Mouse (Mus musculus) neural tube, embryonic 11.5 days (tissue): ENCODE results near the gene Gm49340. TPM values are rescaled to one million over a fixed set of nuclear protein-coding genes. Genes with fewer than 3 reads are reported as not detected.

ENCODE experiments used
- ATAC-seq: fragments of 200-750 bp; cut with Nextera tagmentation; 2 replicates; pipeline ENCODE4 v1.8.0; 2017; ENCODE audit warnings: moderate number of reproducible peaks, mild to moderate bottlenecking, moderate TSS enrichment, moderate library complexity; ENCODE audit not compliant: insufficient read depth, low FRiP score, low TSS enrichment
- DNase-seq: peaks from one replicate; pipeline ENCODE4 v3.0.0-alpha.2; 2015; ENCODE audit warnings: low spot score
- H3K27ac ChIP-seq: fragments of 300-500 bp; sonication (generic); 2 replicates; pipeline ENCODE4 v1.5.1; 2014; ENCODE audit warnings: low read depth, mild to moderate bottlenecking, low read length
- H3K27me3 ChIP-seq: fragments of 300-500 bp; sonication (generic); 2 replicates; pipeline ENCODE4 v1.6.1; 2014; ENCODE audit warnings: mild to moderate bottlenecking, low read length, mixed read lengths; ENCODE audit not compliant: control insufficient read depth, insufficient read depth
- H3K36me3 ChIP-seq: fragments of 300-500 bp; sonication (generic); 2 replicates; pipeline ENCODE4 v1.6.1; 2014; ENCODE audit warnings: mild to moderate bottlenecking, low read length, moderate library complexity, mixed read lengths; ENCODE audit not compliant: control insufficient read depth, insufficient read depth
- H3K4me1 ChIP-seq: fragments of 300-500 bp; sonication (generic); 2 replicates; pipeline ENCODE4 v1.6.1; 2014; ENCODE audit warnings: low read length, mixed read lengths; ENCODE audit not compliant: control insufficient read depth, insufficient read depth
- H3K4me2 ChIP-seq: fragments of 300-500 bp; sonication (generic); 2 replicates; pipeline ENCODE4 v1.6.1; 2014; ENCODE audit warnings: low read depth, mild to moderate bottlenecking, moderate library complexity
- H3K4me3 ChIP-seq: fragments of 300-500 bp; sonication (generic); 2 replicates; pipeline ENCODE4 v1.5.1; 2014; ENCODE audit warnings: low read depth, low read length
- H3K9ac ChIP-seq: fragments of 300-500 bp; sonication (generic); 2 replicates; pipeline ENCODE4 v1.6.1; 2014; ENCODE audit warnings: mild to moderate bottlenecking, low read length
- H3K9me3 ChIP-seq: fragments of 300-500 bp; sonication (generic); 2 replicates; pipeline ENCODE4 v1.6.1; 2016; ENCODE audit warnings: low read length; ENCODE audit not compliant: control insufficient read depth
- WGBS: fragments of 180-500 bp; shearing (Covaris S2); extraction: QIAGEN DNeasy Blood & Tissue Kit; methylation state at CpG from one replicate; pipeline ENCODE4 v1.1.7; 2014; 5-methylcytosine and 5-hydroxymethylcytosine counted together
- polyA plus RNA-seq: library from polyadenylated mRNA; unstranded; fragments of >200 nt; fragmentation: Nextera tagmentation; extraction: Ambion mirVana; gene quantifications from 2 replicates; pipeline ENCODE4 v1.2.1, GENCODE M21; 2014

Gene Gm49340
- not detected in 2 replicates for polyA plus RNA-seq

- Histone ChIP-seq H3K9ac (no peak within 1 kb of the TSS), H3K27ac (no peak within 1 kb of the TSS), H3K4me3 (no peak within 1 kb of the TSS), H3K27me3 (no peaks in the 10 kb centered on the region), H3K4me2 (no peak within 1 kb of the TSS), H3K4me1 (no peaks in the 10 kb centered on the region), H3K9me3 (no peaks in the 10 kb centered on the region), H3K36me3 (no peaks in the 10 kb centered on the region)
- no peak for DNase-seq
- 85% methylated on average over 27 of the region's 27 CpGs for WGBS
- no peak for ATAC-seq
Measured at GRCm38 (mm10) chr11:73329442-73329841, at the start of gene Gm49340, which contains the start of the genes Aspa and Spata22. Gm49340 (plus strand) TSS chr11:73329741. Aspa (minus strand) TSS chr11:73329596. Spata22 (plus strand) TSS chr11:73329741.

- Histone ChIP-seq H3K4me2 (no peak overlapping the region), H3K9ac (no peak overlapping the region), H3K9me3 (no peaks in the 10 kb centered on the region), H3K4me1 (no peaks in the 10 kb centered on the region), H3K4me3 (no peak overlapping the region), H3K27ac (no peak overlapping the region), H3K27me3 (no peaks in the 10 kb centered on the region), H3K36me3 (no peaks in the 10 kb centered on the region)
- peak; percentile 18 for DNase-seq
- no peak for ATAC-seq
- WGBS: 49% methylated on average over 5 of the region's 5 CpGs
Measured at GRCm38 (mm10) chr11:73280710-73281109, 48.8 kb upstream of the Gm49340 start.

GRCm38 (mm10) chr11:73281528-73282027 lies 48.0 kb upstream of the Gm49340 start:
- H3K9me3 ChIP-seq: no peaks in the 10 kb centered on the region
- DNase-seq: peak; percentile 63
- H3K4me1 ChIP-seq: no peaks in the 10 kb centered on the region
- H3K27me3 ChIP-seq: no peaks in the 10 kb centered on the region
- H3K4me2 ChIP-seq: peak overlapping the region; percentile 30
- H3K27ac ChIP-seq: no peak overlapping the region
- no peaks in the 10 kb centered on the region for H3K36me3 ChIP-seq
- ATAC-seq: peak; percentile 72
- 4% methylated on average over 16 of the region's 16 CpGs for WGBS
- H3K9ac ChIP-seq: 0 out of 2 replicates have a peak overlapping the region, but pooled peaks have one; percentile 5
- H3K4me3 ChIP-seq: peak overlapping the region; percentile 12; the same call in 1 of the 2 replicates

GRCm38 (mm10) chr11:73283369-73283768 lies 46.2 kb upstream of the Gm49340 start:
- no peak overlapping the region for H3K27ac ChIP-seq
- ATAC-seq (no peak), DNase-seq (no peak)
- H3K9me3 ChIP-seq: no peaks in the 10 kb centered on the region
- H3K4me3 ChIP-seq: no peak overlapping the region
- H3K36me3 ChIP-seq: no peaks in the 10 kb centered on the region
- 81% methylated on average over 9 of the region's 9 CpGs for WGBS
- no peak overlapping the region for H3K4me2 ChIP-seq
- H3K27me3 ChIP-seq: no peaks in the 10 kb centered on the region
- H3K9ac ChIP-seq: no peak overlapping the region
- H3K4me1 ChIP-seq: no peaks in the 10 kb centered on the region

DNA sequence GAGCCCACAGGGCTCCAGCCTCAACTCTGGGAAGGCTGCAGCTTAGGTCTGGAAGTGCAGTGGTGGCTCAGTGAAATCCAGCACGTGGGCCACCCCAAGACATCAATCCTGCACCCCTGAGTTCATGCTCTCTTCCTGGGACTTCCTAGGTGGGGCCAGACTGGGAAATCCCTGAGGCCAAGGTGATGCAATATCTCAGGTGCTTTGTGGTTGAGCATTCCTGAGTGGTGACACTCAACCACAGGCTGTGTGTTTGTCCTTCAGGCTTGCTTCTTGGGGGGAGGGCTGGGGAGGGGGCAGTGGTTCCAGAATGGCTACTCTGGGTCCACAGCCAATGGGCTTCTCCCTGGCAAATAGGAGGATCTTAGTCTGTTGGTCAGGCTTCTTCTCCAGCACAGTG lies 45.6 kb upstream of the Gm49340 start:
- ATAC-seq: no peak
- H3K4me1 ChIP-seq: no peaks in the 10 kb centered on the region
- no peak overlapping the region for H3K27ac ChIP-seq
- H3K27me3 ChIP-seq: no peaks in the 10 kb centered on the region
- H3K9ac ChIP-seq: no peak overlapping the region
- no peak overlapping the region for H3K4me2 ChIP-seq
- H3K9me3 ChIP-seq: no peaks in the 10 kb centered on the region
- no peak overlapping the region for H3K4me3 ChIP-seq
- no peak for DNase-seq
- 53% methylated on average over 1 of the region's 1 CpGs for WGBS
- H3K36me3 ChIP-seq: no peaks in the 10 kb centered on the region

- H3K9ac ChIP-seq: no peak overlapping the region
- no peaks in the 10 kb centered on the region for H3K27me3 ChIP-seq
- DNase-seq (no peak), ATAC-seq (no peak)
- H3K27ac ChIP-seq: no peak overlapping the region
- H3K4me3 ChIP-seq: no peak overlapping the region
- no peaks in the 10 kb centered on the region for H3K9me3 ChIP-seq
- no peaks in the 10 kb centered on the region for H3K4me1 ChIP-seq
- H3K4me2 ChIP-seq: no peak overlapping the region
- H3K36me3 ChIP-seq: no peaks in the 10 kb centered on the region
Measured at GRCm38 (mm10) chr11:73284351-73284750, 45.2 kb upstream of the Gm49340 start.

GRCm38 (mm10) chr11:73289621-73290020 lies 39.9 kb upstream of the Gm49340 start:
- no peak for DNase-seq
- no peaks in the 10 kb centered on the region for H3K27me3 ChIP-seq
- H3K9ac ChIP-seq: no peak overlapping the region
- 92% methylated on average over 1 of the region's 1 CpGs for WGBS
- ATAC-seq: no peak
- no peak overlapping the region for H3K4me3 ChIP-seq
- no peaks in the 10 kb centered on the region for H3K36me3 ChIP-seq
- no peaks in the 10 kb centered on the region for H3K4me1 ChIP-seq
- H3K27ac ChIP-seq: no peak overlapping the region
- H3K4me2 ChIP-seq: no peak overlapping the region
- H3K9me3 ChIP-seq: no peaks in the 10 kb centered on the region

GRCm38 (mm10) chr11:73303123-73303522 lies 26.4 kb upstream of the Gm49340 start:
- ATAC-seq (no peak), DNase-seq (no peak)
- H3K9me3 ChIP-seq: no peaks in the 10 kb centered on the region
- H3K4me1 ChIP-seq: no peaks in the 10 kb centered on the region
- H3K4me3 ChIP-seq: no peak overlapping the region
- WGBS: 55% methylated on average over 2 of the region's 2 CpGs
- H3K27ac ChIP-seq: no peak overlapping the region
- no peaks in the 10 kb centered on the region for H3K27me3 ChIP-seq
- H3K36me3 ChIP-seq: no peaks in the 10 kb centered on the region
- H3K4me2 ChIP-seq: no peak overlapping the region
- H3K9ac ChIP-seq: no peak overlapping the region

DNA sequence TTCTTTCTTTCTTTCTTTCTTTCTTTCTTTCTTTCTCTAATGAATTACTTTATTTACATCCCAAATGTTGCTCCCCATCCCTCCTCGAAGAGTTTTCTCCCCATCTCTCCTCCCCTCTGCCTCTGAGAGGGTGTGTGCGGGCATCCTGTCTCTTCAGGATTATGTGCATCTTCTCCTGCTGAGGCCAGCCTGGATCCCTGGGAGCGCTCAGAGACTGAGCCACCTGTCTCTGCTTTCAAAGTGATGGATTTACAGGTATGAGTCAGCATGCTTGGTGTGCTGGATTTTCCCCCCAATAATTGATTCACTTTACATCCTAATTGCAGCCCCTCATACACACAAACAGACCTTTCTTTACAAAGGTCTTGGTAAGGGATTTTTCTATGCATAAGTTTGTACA lies 13.6 kb upstream of the Gm49340 start:
- Histone ChIP-seq H3K36me3 (no peaks in the 10 kb centered on the region), H3K4me1 (no peaks in the 10 kb centered on the region), H3K27ac (no peak overlapping the region), H3K9ac (no peak overlapping the region), H3K9me3 (no peaks in the 10 kb centered on the region), H3K4me3 (no peak overlapping the region), H3K4me2 (no peak overlapping the region), H3K27me3 (no peaks in the 10 kb centered on the region)
- DNase-seq (no peak), ATAC-seq (no peak)
- 34% methylated on average over 3 of the region's 3 CpGs for WGBS
